Mouse (Mus musculus): Measurements from ENCODE around the gene Nrm. TPM values are rescaled to one million over a fixed set of nuclear protein-coding genes. Genes with fewer than 3 reads are reported as not detected.
A peak's percentile ranks its signal among the peaks of the same experiment; 100 is the strongest.

Gene Nrm
- polyA plus RNA-seq, 1 experiment = 1.7 TPM

DNA sequence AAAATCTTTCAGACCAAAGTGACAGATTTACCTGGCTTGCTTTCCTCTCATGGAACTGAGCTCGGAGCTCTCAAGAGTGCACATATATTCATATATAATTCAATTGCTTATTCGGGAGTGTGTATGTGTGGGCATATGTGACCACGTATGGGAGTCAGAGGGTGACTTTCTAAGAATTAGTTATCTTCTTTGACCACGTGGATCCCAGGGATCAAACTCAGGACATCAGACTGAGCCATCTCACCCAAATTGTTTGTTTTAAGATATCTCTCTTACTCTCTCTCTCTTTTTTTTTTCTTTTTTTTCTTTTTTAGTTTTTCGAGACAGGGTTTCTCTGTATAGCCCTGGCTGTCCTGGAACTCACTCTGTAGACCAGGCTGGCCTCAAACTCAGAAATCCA is 41.0 kb upstream of the Nrm start:
- TF ChIP-seq TAL1 (IDR thresholded peaks at IDR 0.05; ENCODE audit: low read length) (no peak), GATA1 (IDR thresholded peaks at IDR 0.05; ENCODE audit: low read length) (no peak)
- Histone ChIP-seq H3K9me3 (ENCODE audit: control insufficient read depth, low read length) (no peaks in the 10 kb centered on the region), H3K36me3 (ENCODE audit: control insufficient read depth) (peaks cover 10% of the 10 kb centered on the region), H3K27me3 (ENCODE audit: control insufficient read depth) (peaks cover 13% of the 10 kb centered on the region), H3K4me1 (ENCODE audit: control insufficient read depth) (peaks cover 59% of the 10 kb centered on the region), H3K4me3 (replicated peaks) (no peak overlapping the region)

DNA sequence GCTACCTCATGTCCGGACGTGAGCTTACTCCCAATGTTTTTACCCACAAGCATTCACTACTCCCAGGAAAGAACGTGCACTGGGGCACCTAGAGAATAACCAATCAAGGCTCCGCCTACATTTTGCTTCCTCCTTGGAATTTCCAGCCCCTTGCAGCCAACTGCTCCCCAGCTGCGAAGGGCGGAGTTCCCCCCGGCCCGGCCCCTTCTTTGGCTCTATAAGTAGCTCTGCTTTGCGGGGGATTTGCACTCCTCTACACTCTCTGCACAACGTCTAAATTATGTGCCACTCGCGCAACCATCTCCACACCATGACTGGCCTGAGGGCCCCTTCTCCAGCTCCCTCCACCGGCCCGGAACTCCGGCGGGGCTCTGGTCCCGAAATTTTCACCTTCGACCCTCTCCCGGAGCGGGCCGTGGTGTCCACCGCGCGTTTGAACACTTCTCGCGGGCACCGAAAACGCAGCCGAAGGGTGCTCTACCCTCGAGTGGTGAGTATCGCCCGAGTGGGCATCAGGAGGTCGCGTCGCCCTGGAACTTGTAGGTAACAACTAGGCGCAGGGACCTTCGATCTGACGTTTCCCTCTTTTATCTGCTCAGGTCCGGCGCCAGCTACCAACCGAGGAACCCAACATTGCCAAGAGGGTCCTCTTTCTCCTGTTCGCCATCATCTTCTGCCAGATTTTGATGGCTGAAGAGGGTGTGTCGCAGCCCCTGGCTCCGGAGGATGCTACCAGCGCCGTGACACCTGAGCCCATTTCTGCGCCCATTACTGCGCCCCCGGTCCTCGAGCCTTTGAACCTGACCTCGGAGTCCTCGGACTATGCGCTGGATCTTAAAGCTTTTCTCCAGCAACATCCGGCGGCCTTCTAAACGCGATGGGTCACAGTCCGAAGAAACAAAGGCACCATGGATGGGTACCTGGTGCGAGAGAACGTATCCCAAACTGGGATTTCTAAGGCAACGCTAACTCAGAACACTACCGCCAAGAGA is 39.4 kb upstream of the Nrm start, which contains the start of gene Ier3:
TSS of gene Ier3 (plus strand) at position 246 of the 992 bp plus-strand sequence.
- H3K4me3 ChIP-seq (replicated peaks) = peak within 1 kb of the TSS; percentile 86
- peaks cover 26% of the 10 kb centered on the region for H3K36me3 ChIP-seq (ENCODE audit: control insufficient read depth)
- H3K9me3 ChIP-seq (ENCODE audit: control insufficient read depth, low read length) = no peaks in the 10 kb centered on the region
- H3K4me1 ChIP-seq (ENCODE audit: control insufficient read depth) = peaks cover 74% of the 10 kb centered on the region
- TF ChIP-seq GATA1 (IDR thresholded peaks at IDR 0.05; ENCODE audit: low read length) = no peak
- TF ChIP-seq TAL1 (IDR thresholded peaks at IDR 0.05; ENCODE audit: low read length) = no peak
- H3K27me3 ChIP-seq (ENCODE audit: control insufficient read depth) = peaks cover 13% of the 10 kb centered on the region

DNA sequence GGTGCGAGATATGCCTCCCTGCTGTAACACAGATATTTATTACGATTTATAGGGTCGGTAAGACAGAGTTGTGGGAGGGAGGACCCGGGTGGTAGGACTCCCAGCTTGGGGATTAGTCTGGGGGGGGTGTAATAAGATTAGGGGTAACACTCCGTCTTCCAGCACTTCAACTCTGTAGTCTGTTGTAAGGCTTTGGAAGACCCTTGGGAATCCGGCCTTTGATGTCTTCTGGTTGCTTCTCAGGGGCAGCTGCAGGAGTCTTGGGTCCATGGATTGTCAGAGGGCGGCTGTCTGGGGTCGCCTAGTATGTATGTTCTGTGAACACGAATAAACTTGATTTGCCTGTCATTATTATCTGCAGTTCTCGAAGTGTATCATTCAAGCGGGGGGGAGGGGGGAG is 38.6 kb upstream of the Nrm start:
- H3K4me3 ChIP-seq (replicated peaks) = peak overlapping the region; percentile 86
- peaks cover 34% of the 10 kb centered on the region for H3K36me3 ChIP-seq (ENCODE audit: control insufficient read depth)
- peaks cover 13% of the 10 kb centered on the region for H3K27me3 ChIP-seq (ENCODE audit: control insufficient read depth)
- H3K9me3 ChIP-seq (ENCODE audit: control insufficient read depth, low read length) = no peaks in the 10 kb centered on the region
- TF ChIP-seq GATA1 (IDR thresholded peaks at IDR 0.05; ENCODE audit: low read length) (no peak), TAL1 (IDR thresholded peaks at IDR 0.05; ENCODE audit: low read length) (no peak)
- H3K4me1 ChIP-seq (ENCODE audit: control insufficient read depth) = peaks cover 78% of the 10 kb centered on the region

DNA sequence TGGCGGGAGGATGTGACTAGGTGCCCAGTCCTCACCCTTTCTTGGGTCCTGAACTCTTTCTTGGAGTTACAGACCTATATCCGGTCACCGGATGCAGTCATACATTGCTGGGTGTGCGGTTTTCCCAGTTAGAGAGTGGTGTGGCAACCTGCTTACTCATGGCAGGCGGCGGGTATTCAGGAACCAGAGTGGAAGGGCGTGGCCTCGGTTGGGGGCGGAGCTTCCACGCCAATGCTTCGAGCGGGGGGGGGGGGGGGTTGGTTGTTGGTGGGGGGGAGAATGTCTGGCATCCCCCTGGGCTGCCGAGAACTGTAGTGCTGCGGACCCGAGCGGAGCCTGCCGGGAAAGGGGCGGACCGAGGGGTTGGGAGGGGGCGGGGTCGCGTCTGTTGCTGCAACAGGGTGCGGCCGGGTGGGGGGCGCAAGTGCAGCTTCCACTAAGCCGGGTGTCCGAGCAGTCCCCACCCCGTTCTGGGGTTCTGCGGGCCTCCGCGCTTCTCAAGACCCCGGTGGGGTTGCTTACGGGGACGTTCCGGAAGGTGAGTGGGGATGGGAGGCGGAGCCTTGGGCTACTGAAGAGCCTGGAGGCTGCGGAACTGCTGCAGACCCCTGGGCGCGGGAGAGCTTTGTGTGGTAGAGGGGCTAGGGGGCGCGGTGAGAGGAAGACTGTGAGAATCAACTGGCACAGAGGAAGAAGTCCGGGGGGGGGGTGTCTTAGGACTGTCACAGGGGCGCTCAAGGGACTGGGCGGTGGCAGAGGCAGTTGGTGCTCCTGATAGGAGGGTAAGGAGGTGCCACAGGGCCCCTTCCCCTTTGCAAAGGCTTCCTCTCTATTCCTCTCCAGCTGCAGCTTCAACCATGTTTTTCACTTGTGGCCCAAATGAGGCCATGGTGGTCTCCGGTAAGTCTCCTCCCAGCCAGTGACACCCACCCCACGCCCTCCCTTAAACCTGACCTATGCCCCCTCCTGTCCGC is 37.9 kb upstream of the Nrm start, which contains the start of gene Flot1:
TSS of gene Flot1 (plus strand) at position 267 of the 974 bp plus-strand sequence.
- Histone ChIP-seq H3K9me3 (ENCODE audit: control insufficient read depth, low read length) (no peaks in the 10 kb centered on the region), H3K4me1 (ENCODE audit: control insufficient read depth) (peaks cover 78% of the 10 kb centered on the region), H3K36me3 (ENCODE audit: control insufficient read depth) (peaks cover 41% of the 10 kb centered on the region), H3K4me3 (replicated peaks) (peak within 1 kb of the TSS; percentile 86), H3K27me3 (ENCODE audit: control insufficient read depth) (peaks cover 13% of the 10 kb centered on the region)
- no peak for TF ChIP-seq GATA1 (IDR thresholded peaks at IDR 0.05; ENCODE audit: low read length)
- TF ChIP-seq TAL1 (IDR thresholded peaks at IDR 0.05; ENCODE audit: low read length) = no peak

DNA sequence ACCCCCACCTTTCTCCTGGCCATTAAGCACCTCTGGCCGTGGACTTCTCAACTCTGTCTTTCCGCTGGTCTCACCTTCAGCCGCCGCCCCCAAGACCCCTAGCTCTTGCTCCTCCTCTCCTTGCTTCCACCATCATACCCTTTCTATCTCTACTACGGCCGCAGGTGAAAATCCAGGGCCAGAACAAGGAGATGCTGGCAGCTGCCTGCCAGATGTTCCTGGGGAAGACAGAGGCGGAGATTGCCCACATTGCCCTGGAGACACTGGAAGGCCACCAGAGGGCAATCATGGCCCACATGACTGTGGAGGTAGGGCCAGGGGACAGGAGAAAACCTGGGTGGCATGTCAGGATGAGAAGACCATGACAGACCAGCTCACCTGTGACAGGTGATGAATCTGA is 36.7 kb upstream of the Nrm start:
- Histone ChIP-seq H3K27me3 (ENCODE audit: control insufficient read depth) (peaks cover 13% of the 10 kb centered on the region), H3K9me3 (ENCODE audit: control insufficient read depth, low read length) (no peaks in the 10 kb centered on the region), H3K36me3 (ENCODE audit: control insufficient read depth) (peaks cover 49% of the 10 kb centered on the region), H3K4me3 (replicated peaks) (peak overlapping the region; percentile 86), H3K4me1 (ENCODE audit: control insufficient read depth) (peaks cover 75% of the 10 kb centered on the region)
- TF ChIP-seq TAL1 (IDR thresholded peaks at IDR 0.05; ENCODE audit: low read length) (no peak), GATA1 (IDR thresholded peaks at IDR 0.05; ENCODE audit: low read length) (no peak)

DNA sequence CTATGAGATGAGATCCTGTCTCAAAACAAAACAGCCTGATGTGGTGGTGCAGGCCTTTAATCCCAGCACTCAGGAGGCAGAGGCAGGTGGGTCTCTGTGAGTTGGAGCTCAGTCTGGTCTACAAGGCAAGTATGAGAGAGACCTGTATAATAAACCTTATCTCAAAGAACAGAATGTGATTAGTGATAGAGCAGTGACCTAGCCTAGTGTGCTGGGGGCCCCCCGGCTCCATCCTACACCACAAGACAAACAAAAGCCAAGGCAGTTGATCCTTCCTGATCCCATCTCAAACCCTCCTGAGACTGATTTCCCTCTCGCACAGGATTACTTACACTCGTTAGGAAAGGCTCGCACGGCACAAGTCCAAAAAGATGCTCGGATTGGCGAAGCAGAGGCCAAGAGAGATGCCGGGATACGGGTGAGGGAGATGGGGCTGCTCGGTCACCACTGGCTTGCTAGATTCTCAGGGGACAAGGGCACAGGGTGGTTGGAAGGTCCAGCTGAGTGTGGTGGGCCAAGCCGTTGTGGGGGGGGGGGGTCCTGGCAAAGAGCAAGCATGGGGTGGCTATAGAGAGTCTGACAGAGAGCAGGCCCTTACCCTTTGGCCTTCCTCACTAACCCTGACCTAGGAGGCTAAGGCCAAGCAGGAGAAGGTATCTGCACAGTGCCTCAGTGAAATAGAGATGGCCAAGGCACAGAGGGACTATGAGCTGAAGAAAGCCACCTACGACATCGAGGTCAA is 35.8 kb upstream of the Nrm start:
- peaks cover 75% of the 10 kb centered on the region for H3K4me1 ChIP-seq (ENCODE audit: control insufficient read depth)
- peak overlapping the region; percentile 86 for H3K4me3 ChIP-seq (replicated peaks)
- TF ChIP-seq GATA1 (IDR thresholded peaks at IDR 0.05; ENCODE audit: low read length) = no peak
- no peak for TF ChIP-seq TAL1 (IDR thresholded peaks at IDR 0.05; ENCODE audit: low read length)
- peaks cover 13% of the 10 kb centered on the region for H3K27me3 ChIP-seq (ENCODE audit: control insufficient read depth)
- H3K36me3 ChIP-seq (ENCODE audit: control insufficient read depth) = peaks cover 58% of the 10 kb centered on the region
- no peaks in the 10 kb centered on the region for H3K9me3 ChIP-seq (ENCODE audit: control insufficient read depth, low read length)

DNA sequence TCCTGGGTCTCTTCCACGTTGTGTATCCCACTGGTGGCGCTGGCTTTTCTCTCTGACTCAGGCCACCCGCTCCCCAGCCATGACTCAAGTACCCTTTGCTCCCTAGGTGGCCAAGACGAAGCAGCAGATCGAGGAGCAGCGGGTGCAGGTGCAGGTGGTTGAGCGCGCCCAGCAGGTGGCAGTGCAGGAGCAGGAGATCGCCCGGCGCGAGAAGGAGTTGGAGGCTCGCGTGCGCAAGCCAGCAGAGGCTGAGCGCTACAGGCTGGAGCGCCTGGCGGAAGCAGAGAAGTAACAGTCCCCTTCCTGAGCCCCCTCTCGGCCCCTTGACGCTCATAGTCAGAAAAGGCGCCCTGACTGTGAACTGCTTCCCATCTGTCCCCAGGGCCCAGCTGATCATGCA is 31.4 kb upstream of the Nrm start:
- Histone ChIP-seq H3K4me1 (ENCODE audit: control insufficient read depth) (peaks cover 63% of the 10 kb centered on the region), H3K36me3 (ENCODE audit: control insufficient read depth) (peaks cover 96% of the 10 kb centered on the region), H3K27me3 (ENCODE audit: control insufficient read depth) (no peaks in the 10 kb centered on the region), H3K9me3 (ENCODE audit: control insufficient read depth, low read length) (no peaks in the 10 kb centered on the region), H3K4me3 (replicated peaks) (no peak overlapping the region)
- TF ChIP-seq TAL1 (IDR thresholded peaks at IDR 0.05; ENCODE audit: low read length) (no peak), GATA1 (IDR thresholded peaks at IDR 0.05; ENCODE audit: low read length) (no peak)
